Mouse (Mus musculus): ENCODE data around the gene Hdac9. TPM values are rescaled to one million over a fixed set of nuclear protein-coding genes. Genes with fewer than 3 reads are reported as not detected.
A peak's percentile ranks its signal among the peaks of the same experiment; 100 is the strongest.

The Hdac9 gene
- polyA plus RNA-seq, 1 experiment from 2014 or later, result 13.6 TPM

- no peak overlapping the region for H3K27ac ChIP-seq (ENCODE audit: low read length)
- no peaks in the 10 kb centered on the region for H3K27me3 ChIP-seq (replicated peaks; ENCODE audit: control insufficient read depth, insufficient read depth, low read length)
- ATAC-seq, result no peak
- WGBS, result 60% methylated on average over 6 of the region's 6 CpGs
- no peaks in the 10 kb centered on the region for H3K4me1 ChIP-seq (replicated peaks; ENCODE audit: control insufficient read depth, insufficient read depth, low read length)
- no peak overlapping the region for H3K4me2 ChIP-seq (ENCODE audit: low read length)
- no peaks in the 10 kb centered on the region for H3K9me3 ChIP-seq (ENCODE audit: control insufficient read depth, low read length)
- H3K4me3 ChIP-seq (replicated peaks; ENCODE audit: low read length), result no peak overlapping the region
- no peaks in the 10 kb centered on the region for H3K36me3 ChIP-seq (ENCODE audit: control insufficient read depth, insufficient read depth)
- no peak overlapping the region for H3K9ac ChIP-seq (replicated peaks; ENCODE audit: low read depth, low read length)
These were observed 149.6 kb downstream of the Hdac9 start for GRCm38 (mm10) chr12:34767226-34767775.

- Histone ChIP-seq H3K27ac (ENCODE audit: low read length) (no peak overlapping the region), H3K27me3 (replicated peaks; ENCODE audit: control insufficient read depth, insufficient read depth, low read length) (no peaks in the 10 kb centered on the region), H3K9me3 (ENCODE audit: control insufficient read depth, low read length) (no peaks in the 10 kb centered on the region), H3K9ac (replicated peaks; ENCODE audit: low read depth, low read length) (no peak overlapping the region), H3K4me2 (ENCODE audit: low read length) (no peak overlapping the region), H3K4me3 (replicated peaks; ENCODE audit: low read length) (no peak overlapping the region), H3K4me1 (replicated peaks; ENCODE audit: control insufficient read depth, insufficient read depth, low read length) (no peaks in the 10 kb centered on the region), H3K36me3 (ENCODE audit: control insufficient read depth, insufficient read depth) (no peaks in the 10 kb centered on the region)
- no peak for ATAC-seq
- WGBS, result 85% methylated on average over 2 of the region's 2 CpGs
These were observed 169.6 kb downstream of the Hdac9 start for GRCm38 (mm10) chr12:34747266-34747665.

- H3K4me1 ChIP-seq (replicated peaks; ENCODE audit: control insufficient read depth, insufficient read depth, low read length), result no peaks in the 10 kb centered on the region
- no peaks in the 10 kb centered on the region for H3K27me3 ChIP-seq (replicated peaks; ENCODE audit: control insufficient read depth, insufficient read depth, low read length)
- 58% methylated on average over 5 of the region's 5 CpGs for WGBS
- no peak overlapping the region for H3K4me3 ChIP-seq (replicated peaks; ENCODE audit: low read length)
- no peak overlapping the region for H3K4me2 ChIP-seq (ENCODE audit: low read length)
- H3K36me3 ChIP-seq (ENCODE audit: control insufficient read depth, insufficient read depth), result no peaks in the 10 kb centered on the region
- H3K9ac ChIP-seq (replicated peaks; ENCODE audit: low read depth, low read length), result no peak overlapping the region
- H3K9me3 ChIP-seq (ENCODE audit: control insufficient read depth, low read length), result no peaks in the 10 kb centered on the region
- no peak overlapping the region for H3K27ac ChIP-seq (ENCODE audit: low read length)
- no peak for ATAC-seq
These were observed 191.7 kb downstream of the Hdac9 start for GRCm38 (mm10) chr12:34725204-34725603.

- no peak overlapping the region for H3K9ac ChIP-seq (replicated peaks; ENCODE audit: low read depth, low read length)
- H3K4me3 ChIP-seq (replicated peaks; ENCODE audit: low read length), result no peak overlapping the region
- H3K27ac ChIP-seq (ENCODE audit: low read length), result no peak overlapping the region
- H3K9me3 ChIP-seq (ENCODE audit: control insufficient read depth, low read length), result no peaks in the 10 kb centered on the region
- no peaks in the 10 kb centered on the region for H3K4me1 ChIP-seq (replicated peaks; ENCODE audit: control insufficient read depth, insufficient read depth, low read length)
- no peak overlapping the region for H3K4me2 ChIP-seq (ENCODE audit: low read length)
- 97% methylated on average over 2 of the region's 2 CpGs for WGBS
- no peak for ATAC-seq
- no peaks in the 10 kb centered on the region for H3K27me3 ChIP-seq (replicated peaks; ENCODE audit: control insufficient read depth, insufficient read depth, low read length)
- no peaks in the 10 kb centered on the region for H3K36me3 ChIP-seq (ENCODE audit: control insufficient read depth, insufficient read depth)
These were observed 192.6 kb downstream of the Hdac9 start for GRCm38 (mm10) chr12:34724274-34724673.

GRCm38 (mm10) chr12:34722831-34723490 is 193.9 kb downstream of the Hdac9 start:
- 90% methylated on average over 7 of the region's 7 CpGs for WGBS
- Histone ChIP-seq H3K27me3 (replicated peaks; ENCODE audit: control insufficient read depth, insufficient read depth, low read length) (no peaks in the 10 kb centered on the region), H3K9ac (replicated peaks; ENCODE audit: low read depth, low read length) (no peak overlapping the region), H3K27ac (ENCODE audit: low read length) (no peak overlapping the region), H3K4me2 (ENCODE audit: low read length) (no peak overlapping the region), H3K4me3 (replicated peaks; ENCODE audit: low read length) (no peak overlapping the region), H3K9me3 (ENCODE audit: control insufficient read depth, low read length) (no peaks in the 10 kb centered on the region), H3K36me3 (ENCODE audit: control insufficient read depth, insufficient read depth) (no peaks in the 10 kb centered on the region), H3K4me1 (replicated peaks; ENCODE audit: control insufficient read depth, insufficient read depth, low read length) (no peaks in the 10 kb centered on the region)
- ATAC-seq, result no peak

- Histone ChIP-seq H3K9me3 (ENCODE audit: control insufficient read depth, low read length) (no peaks in the 10 kb centered on the region), H3K4me3 (replicated peaks; ENCODE audit: low read length) (no peak overlapping the region), H3K36me3 (ENCODE audit: control insufficient read depth, insufficient read depth) (no peaks in the 10 kb centered on the region), H3K4me1 (replicated peaks; ENCODE audit: control insufficient read depth, insufficient read depth, low read length) (no peaks in the 10 kb centered on the region), H3K4me2 (ENCODE audit: low read length) (no peak overlapping the region), H3K27ac (ENCODE audit: low read length) (no peak overlapping the region), H3K27me3 (replicated peaks; ENCODE audit: control insufficient read depth, insufficient read depth, low read length) (no peaks in the 10 kb centered on the region), H3K9ac (replicated peaks; ENCODE audit: low read depth, low read length) (no peak overlapping the region)
- ATAC-seq, result no peak
- WGBS, result 83% methylated on average over 2 of the region's 2 CpGs
These were observed 196.0 kb downstream of the Hdac9 start for GRCm38 (mm10) chr12:34720906-34721305.

- Histone ChIP-seq H3K4me3 (replicated peaks; ENCODE audit: low read length) (peak overlapping the region; percentile 15; the same call in 1 of the 2 replicates), H3K36me3 (ENCODE audit: control insufficient read depth, insufficient read depth) (no peaks in the 10 kb centered on the region), H3K27me3 (replicated peaks; ENCODE audit: control insufficient read depth, insufficient read depth, low read length) (no peaks in the 10 kb centered on the region), H3K4me1 (replicated peaks; ENCODE audit: control insufficient read depth, insufficient read depth, low read length) (peaks cover 11% of the 10 kb centered on the region), H3K9me3 (ENCODE audit: control insufficient read depth, low read length) (no peaks in the 10 kb centered on the region), H3K27ac (ENCODE audit: low read length) (no peak overlapping the region), H3K9ac (replicated peaks; ENCODE audit: low read depth, low read length) (no peak overlapping the region), H3K4me2 (ENCODE audit: low read length) (peak overlapping the region; percentile 44)
- WGBS, result 33% methylated on average over 14 of the region's 14 CpGs
- peak; percentile 67 for ATAC-seq
These were observed 202.5 kb downstream of the Hdac9 start for GRCm38 (mm10) chr12:34714266-34714939.

GRCm38 (mm10) chr12:34697981-34698380 is 218.9 kb downstream of the Hdac9 start:
- WGBS, result 33% methylated on average over 1 of the region's 1 CpGs

GRCm38 (mm10) chr12:34696736-34697135 is 220.2 kb downstream of the Hdac9 start:
- H3K9ac ChIP-seq (replicated peaks; ENCODE audit: low read depth, low read length), result no peak overlapping the region
- WGBS, result 100% methylated on average over 1 of the region's 1 CpGs
- H3K4me2 ChIP-seq (ENCODE audit: low read length), result no peak overlapping the region
- H3K9me3 ChIP-seq (ENCODE audit: control insufficient read depth, low read length), result no peaks in the 10 kb centered on the region
- no peak for ATAC-seq
- no peaks in the 10 kb centered on the region for H3K36me3 ChIP-seq (ENCODE audit: control insufficient read depth, insufficient read depth)
- no peaks in the 10 kb centered on the region for H3K27me3 ChIP-seq (replicated peaks; ENCODE audit: control insufficient read depth, insufficient read depth, low read length)
- no peak overlapping the region for H3K27ac ChIP-seq (ENCODE audit: low read length)
- no peak overlapping the region for H3K4me3 ChIP-seq (replicated peaks; ENCODE audit: low read length)
- H3K4me1 ChIP-seq (replicated peaks; ENCODE audit: control insufficient read depth, insufficient read depth, low read length), result no peaks in the 10 kb centered on the region

More at GRCm38 (mm10) chr12:34697981-34698380, 218.9 kb downstream of the Hdac9 start:
- H3K9me3 ChIP-seq (ENCODE audit: control insufficient read depth, low read length), result no peaks in the 10 kb centered on the region
- no peak overlapping the region for H3K4me2 ChIP-seq (ENCODE audit: low read length)
- no peaks in the 10 kb centered on the region for H3K4me1 ChIP-seq (replicated peaks; ENCODE audit: control insufficient read depth, insufficient read depth, low read length)
- H3K36me3 ChIP-seq (ENCODE audit: control insufficient read depth, insufficient read depth), result no peaks in the 10 kb centered on the region
- ATAC-seq, result no peak
- H3K27ac ChIP-seq (ENCODE audit: low read length), result no peak overlapping the region
- H3K9ac ChIP-seq (replicated peaks; ENCODE audit: low read depth, low read length), result no peak overlapping the region
- H3K4me3 ChIP-seq (replicated peaks; ENCODE audit: low read length), result no peak overlapping the region
- H3K27me3 ChIP-seq (replicated peaks; ENCODE audit: control insufficient read depth, insufficient read depth, low read length), result no peaks in the 10 kb centered on the region

All from forebrain, embryonic 16.5 days (tissue).